In the genomic region with DNA sequence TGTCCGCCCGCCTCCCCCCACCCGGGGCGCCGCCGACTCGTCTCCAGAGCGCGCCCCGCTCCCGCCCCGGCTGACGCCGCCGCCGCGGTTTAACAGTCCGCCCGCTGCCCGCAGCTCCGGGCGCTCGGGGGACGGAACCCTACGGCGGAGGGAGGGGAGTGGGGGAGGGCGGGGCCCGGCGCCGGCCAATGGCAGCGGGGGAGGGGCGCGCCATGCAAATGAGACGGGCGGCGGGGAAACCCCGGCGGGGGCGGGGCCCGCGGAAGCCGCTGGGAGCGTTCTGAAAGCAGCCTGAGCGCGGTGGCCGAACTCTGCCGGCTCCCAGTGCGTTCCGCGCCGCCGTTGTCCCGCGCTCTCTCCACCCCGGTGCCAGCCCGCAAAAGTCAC, we compare ENCODE assay signal across 8 mouse cellular contexts. TPM values are rescaled to one million over a fixed set of nuclear protein-coding genes. Genes with fewer than 3 reads are reported as not detected.
DNase-seq lines count a peak whose midpoint lies in the region; ATAC-seq and TF ChIP-seq lines count a peak whose summit lies in the region.

A gene (minus strand): TSS at position 110 of the 387 bp plus-strand sequence.

- peak; percentile 90 for ATAC-seq in forebrain, embryonic 12.5 days (ENCODE audit: low FRiP score)
- peak; percentile 86 for ATAC-seq in heart, postnatal 0 days (ENCODE audit: insufficient read depth, low read depth)
- ATAC-seq in liver, embryonic 15.5 days (ENCODE audit: insufficient read depth) = peak; percentile 92
- peak; percentile 89 for ATAC-seq in neural tube, embryonic 11.5 days (ENCODE audit: insufficient read depth, low FRiP score, low TSS enrichment)
- peak; percentile 91 for ATAC-seq in stomach, embryonic 16.5 days (ENCODE audit: insufficient read depth, low FRiP score)

- TF ChIP-seq EP300 in ES-Bruce4 (IDR thresholded peaks at IDR 0.05; ENCODE audit: insufficient read depth, low read depth, low read length) = no peak
- peak; percentile 67; the same call in 1 of the 2 replicates for TF ChIP-seq EP300 in heart, postnatal 0 days (IDR thresholded peaks at IDR 0.05; ENCODE audit: low read depth)

- H3K4me2 ChIP-seq in forebrain, embryonic 12.5 days = peak within 1 kb of the TSS; percentile 77
- H3K4me2 ChIP-seq in heart, postnatal 0 days (ENCODE audit: low read depth, low read length) = peak within 1 kb of the TSS; percentile 93
- H3K4me2 ChIP-seq in liver, embryonic 15.5 days = peak within 1 kb of the TSS; percentile 97
- peak within 1 kb of the TSS; percentile 78 for H3K4me2 ChIP-seq in neural tube, embryonic 11.5 days (ENCODE audit: low read depth)
- peak within 1 kb of the TSS; percentile 83 for H3K4me2 ChIP-seq in stomach, embryonic 16.5 days (ENCODE audit: low read depth, low read length)

- WGBS in forebrain, embryonic 12.5 days = 1% methylated on average over 18 of the region's 56 CpGs
- 1% methylated on average over 46 of the region's 56 CpGs for WGBS in heart, postnatal 0 days
- under 1% methylated on average over 48 of the region's 56 CpGs for WGBS in liver, embryonic 15.5 days (ENCODE audit: insufficient replicate concordance)
- 1% methylated on average over 34 of the region's 56 CpGs for WGBS in neural tube, embryonic 11.5 days
- WGBS in stomach, embryonic 16.5 days = 1% methylated on average over 45 of the region's 56 CpGs

- H3K9ac ChIP-seq in ES-Bruce4 (ENCODE audit: low read depth, poor library complexity, severe bottlenecking) = peak within 1 kb of the TSS; percentile 99
- H3K9ac ChIP-seq in forebrain, embryonic 12.5 days = peak within 1 kb of the TSS; percentile 92
- H3K9ac ChIP-seq in heart, postnatal 0 days (replicated peaks; ENCODE audit: low read depth, low read length) = peak within 1 kb of the TSS; percentile 95
- H3K9ac ChIP-seq in liver, embryonic 15.5 days = peak within 1 kb of the TSS; percentile 87
- H3K9ac ChIP-seq in neural tube, embryonic 11.5 days (ENCODE audit: low read length) = peak within 1 kb of the TSS; percentile 91
- H3K9ac ChIP-seq in stomach, embryonic 16.5 days (ENCODE audit: low read length) = peak within 1 kb of the TSS; percentile 94

- no peaks in the 10 kb centered on the region for H3K36me3 ChIP-seq in ES-Bruce4 (ENCODE audit: control insufficient read depth, insufficient read depth, low read length, poor library complexity, severe bottlenecking)
- H3K36me3 ChIP-seq in forebrain, embryonic 12.5 days (replicated peaks) = no peaks in the 10 kb centered on the region
- no peaks in the 10 kb centered on the region for H3K36me3 ChIP-seq in heart, postnatal 0 days (replicated peaks; ENCODE audit: control insufficient read depth, insufficient read depth, low read length)
- H3K36me3 ChIP-seq in liver, embryonic 15.5 days (replicated peaks) = no peaks in the 10 kb centered on the region
- no peaks in the 10 kb centered on the region for H3K36me3 ChIP-seq in neural tube, embryonic 11.5 days (ENCODE audit: control insufficient read depth, insufficient read depth, low read length)
- no peaks in the 10 kb centered on the region for H3K36me3 ChIP-seq in stomach, embryonic 16.5 days (ENCODE audit: control insufficient read depth, insufficient read depth, low read length)

- 0 out of 2 replicates have a peak within 1 kb of the TSS, but pooled peaks have one; percentile 49 for H3K27ac ChIP-seq in ES-Bruce4 (ENCODE audit: insufficient read depth, low read length)
- peak within 1 kb of the TSS; percentile 98 for H3K27ac ChIP-seq in forebrain, embryonic 12.5 days
- peak within 1 kb of the TSS; percentile 98 for H3K27ac ChIP-seq in heart, postnatal 0 days (ENCODE audit: low read depth)
- H3K27ac ChIP-seq in liver, embryonic 15.5 days (replicated peaks) = peak within 1 kb of the TSS; percentile 98
- peak within 1 kb of the TSS; percentile 90 for H3K27ac ChIP-seq in neural tube, embryonic 11.5 days (ENCODE audit: low read depth, low read length)
- H3K27ac ChIP-seq in stomach, embryonic 16.5 days (ENCODE audit: low read length) = peak within 1 kb of the TSS; percentile 99

- peak; percentile 91 for DNase-seq in c-Kit-positive CD71-positive TER-119-positive erythroid progenitor cells, embryonic 14.5 days (ENCODE audit: low spot score)
- peak; percentile 94 for DNase-seq in heart, postnatal 0 days (ENCODE audit: low spot score)
- peak; percentile 97 to 99 for DNase-seq in kidney, postnatal 4 days
- DNase-seq in neural tube, embryonic 11.5 days (ENCODE audit: low spot score) = peak; percentile 96

- TF ChIP-seq POLR2A in ES-Bruce4 (IDR thresholded peaks at IDR 0.05; ENCODE audit: insufficient read depth, low read length) = no peak

- peak within 1 kb of the TSS; percentile 93 for H3K4me3 ChIP-seq in ES-Bruce4 (ENCODE audit: low read depth, low read length)
- H3K4me3 ChIP-seq in forebrain, embryonic 12.5 days (replicated peaks) = peak within 1 kb of the TSS; percentile 86
- H3K4me3 ChIP-seq in heart, postnatal 0 days (ENCODE audit: low read depth, low read length) = peak within 1 kb of the TSS; percentile 88
- peak within 1 kb of the TSS; percentile 85 for H3K4me3 ChIP-seq in liver, embryonic 15.5 days (replicated peaks)
- H3K4me3 ChIP-seq in neural tube, embryonic 11.5 days (ENCODE audit: low read depth, low read length) = peak within 1 kb of the TSS; percentile 77
- peak within 1 kb of the TSS; percentile 76 for H3K4me3 ChIP-seq in stomach, embryonic 16.5 days (replicated peaks; ENCODE audit: low read length)

- H3K9me3 ChIP-seq in ES-Bruce4 (replicated peaks; ENCODE audit: control insufficient read depth, insufficient read depth, low read length, poor library complexity, severe bottlenecking) = no peaks in the 10 kb centered on the region
- no peaks in the 10 kb centered on the region for H3K9me3 ChIP-seq in forebrain, embryonic 12.5 days
- H3K9me3 ChIP-seq in heart, postnatal 0 days (replicated peaks; ENCODE audit: control insufficient read depth, low read length) = no peaks in the 10 kb centered on the region
- no peaks in the 10 kb centered on the region for H3K9me3 ChIP-seq in liver, embryonic 15.5 days (replicated peaks)
- no peaks in the 10 kb centered on the region for H3K9me3 ChIP-seq in neural tube, embryonic 11.5 days (ENCODE audit: control insufficient read depth, low read length)
- no peaks in the 10 kb centered on the region for H3K9me3 ChIP-seq in stomach, embryonic 16.5 days (replicated peaks; ENCODE audit: control insufficient read depth, low read length)

- H3K4me1 ChIP-seq in ES-Bruce4 (ENCODE audit: control insufficient read depth, insufficient read depth, low read length) = no peaks in the 10 kb centered on the region
- peaks cover 22% of the 10 kb centered on the region for H3K4me1 ChIP-seq in forebrain, embryonic 12.5 days
- H3K4me1 ChIP-seq in heart, postnatal 0 days (ENCODE audit: control insufficient read depth, insufficient read depth) = peaks cover 6% of the 10 kb centered on the region; the same call in 1 of the 2 replicates
- peaks cover 24% of the 10 kb centered on the region for H3K4me1 ChIP-seq in liver, embryonic 15.5 days (replicated peaks)
- peaks cover 5% of the 10 kb centered on the region; the same call in 1 of the 2 replicates for H3K4me1 ChIP-seq in neural tube, embryonic 11.5 days (ENCODE audit: control insufficient read depth, insufficient read depth, low read length)
- 0 out of 2 replicates have a peak, but pooled peaks cover 4% of the 10 kb centered on the region for H3K4me1 ChIP-seq in stomach, embryonic 16.5 days (ENCODE audit: control insufficient read depth, insufficient read depth, low read length)

- peaks cover 3% of the 10 kb centered on the region for H3K27me3 ChIP-seq in ES-Bruce4 (ENCODE audit: control insufficient read depth, insufficient read depth, low read length, poor library complexity, severe bottlenecking)
- H3K27me3 ChIP-seq in forebrain, embryonic 12.5 days = peaks cover 7% of the 10 kb centered on the region; the same call in 1 of the 2 replicates
- H3K27me3 ChIP-seq in heart, postnatal 0 days (ENCODE audit: control insufficient read depth, insufficient read depth, low read length) = no peaks in the 10 kb centered on the region
- H3K27me3 ChIP-seq in liver, embryonic 15.5 days = peaks cover 2% of the 10 kb centered on the region; the same call in 1 of the 2 replicates
- 0 out of 2 replicates have a peak, but pooled peaks cover 3% of the 10 kb centered on the region for H3K27me3 ChIP-seq in neural tube, embryonic 11.5 days (ENCODE audit: control insufficient read depth, insufficient read depth, low read length)
- H3K27me3 ChIP-seq in stomach, embryonic 16.5 days (ENCODE audit: control insufficient read depth, insufficient read depth, low read length) = no peaks in the 10 kb centered on the region

- no peak for TF ChIP-seq CTCF in ES-Bruce4 (IDR thresholded peaks at IDR 0.05; ENCODE audit: low read depth, low read length)
- TF ChIP-seq CTCF in heart, postnatal 0 days (IDR thresholded peaks at IDR 0.05; ENCODE audit: low read depth) = no peak

RNA-seq across cellular contexts. Expression of the gene that starts here (rescaled TPM):
- polyA plus RNA-seq in ES-Bruce4 (2011; ENCODE audit: insufficient read depth, insufficient read length, low read depth, missing spikeins) = 5.8 and 6.4 TPM in 2 replicates
- 15.6 and 17.2 TPM in 2 replicates for polyA plus RNA-seq in forebrain, embryonic 12.5 days (2016; fragmentation: Nextera tagmentation; extraction: Ambion mirVana)
- total RNA-seq in heart, postnatal 0 days (2014; rRNA removed; ENCODE audit: low replicate concordance) = 22.5 and 26.6 TPM in 2 replicates
- polyA plus RNA-seq in heart, postnatal 0 days (2015; fragmentation: Nextera tagmentation; extraction: Ambion mirVana) = 9.4 and 9.6 TPM in 2 replicates
- 3.3 and 3.9 TPM in 2 replicates for polyA plus RNA-seq in liver, embryonic 15.5 days (2015; fragmentation: Nextera tagmentation; extraction: Ambion mirVana)
- 9.3 and 11.0 TPM in 2 replicates for polyA plus RNA-seq in neural tube, embryonic 11.5 days (2014; fragmentation: Nextera tagmentation; extraction: Ambion mirVana)
- polyA plus RNA-seq in stomach, embryonic 16.5 days (2015; fragmentation: Nextera tagmentation; extraction: Ambion mirVana) = 10.0 and 11.0 TPM in 2 replicates

Comparison
In these comparisons a context has a peak if more than half of its experiments do, and no peak if none do; other contexts are left out.
1. Peak in every context shown above with its lines: DNase-seq, ATAC-seq, H3K4me3 ChIP-seq and H3K27ac ChIP-seq.
2. H3K27ac ChIP-seq: peak in every context shown above with its lines; median percentile 99 in stomach, embryonic 16.5 days; 98 in forebrain, embryonic 12.5 days; 98 in heart, postnatal 0 days; 98 in liver, embryonic 15.5 days; 90 in neural tube, embryonic 11.5 days; 49 in ES-Bruce4.